Mouse (Mus musculus) liver, adult (tissue): ENCODE data around the gene Tmem274.

Experiments
- GATA4 ChIP-seq: IDR thresholded peaks from 2 replicates; pipeline ENCODE4 v1.6.1; 2014; ENCODE audit warnings: mild to moderate bottlenecking, low read length; ENCODE audit not compliant: insufficient replicate concordance

Gene Tmem274

DNA sequence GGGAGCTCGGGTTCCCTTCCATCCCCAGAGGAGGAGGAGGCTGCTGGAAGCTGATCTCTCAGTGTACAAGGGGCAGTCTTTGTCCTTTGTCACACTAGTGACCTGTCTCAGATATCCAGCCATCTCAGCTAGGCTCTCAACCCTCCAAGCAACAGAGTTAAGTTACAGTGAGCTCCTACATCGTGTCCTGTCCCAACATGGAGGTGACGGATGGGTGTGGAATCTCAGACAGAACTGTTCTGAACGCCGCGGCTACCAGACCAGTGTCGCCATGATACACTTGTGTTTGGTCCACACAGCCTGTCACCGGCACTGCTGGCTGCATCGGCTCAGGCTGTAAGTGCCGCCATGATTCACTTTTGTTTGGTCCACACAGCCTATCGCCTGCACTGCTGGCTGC lies at the start of gene Tmem274:
Gene Tmem274, plus strand, starts transcription at position 301 of the 400 bp plus-strand sequence.
- TF ChIP-seq GATA4: no peak

DNA sequence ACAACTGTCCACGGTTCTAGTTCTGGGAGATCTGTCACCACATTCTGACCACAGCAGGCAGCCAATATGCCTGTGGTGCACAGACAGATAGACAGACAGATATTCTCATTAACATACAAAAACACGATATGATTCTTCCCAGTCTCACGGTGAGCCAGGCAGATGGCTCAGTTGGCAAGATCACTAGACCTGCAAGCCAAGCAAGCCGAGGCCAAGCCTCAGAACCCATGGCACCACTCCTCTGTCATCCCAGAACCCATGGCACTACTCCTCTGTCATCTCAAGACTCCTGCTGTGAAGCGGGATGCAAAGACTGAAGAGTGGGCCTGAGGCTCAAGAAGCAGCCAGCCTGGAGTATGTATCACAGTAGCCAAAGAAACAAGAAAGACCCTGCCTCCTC lies 47.6 kb upstream of the Tmem274 start:
- no peak for TF ChIP-seq GATA4

- no peak for TF ChIP-seq GATA4
Measured at GRCm38 (mm10) chr4:149440576-149440975, 36.6 kb upstream of the Tmem274 start.

DNA sequence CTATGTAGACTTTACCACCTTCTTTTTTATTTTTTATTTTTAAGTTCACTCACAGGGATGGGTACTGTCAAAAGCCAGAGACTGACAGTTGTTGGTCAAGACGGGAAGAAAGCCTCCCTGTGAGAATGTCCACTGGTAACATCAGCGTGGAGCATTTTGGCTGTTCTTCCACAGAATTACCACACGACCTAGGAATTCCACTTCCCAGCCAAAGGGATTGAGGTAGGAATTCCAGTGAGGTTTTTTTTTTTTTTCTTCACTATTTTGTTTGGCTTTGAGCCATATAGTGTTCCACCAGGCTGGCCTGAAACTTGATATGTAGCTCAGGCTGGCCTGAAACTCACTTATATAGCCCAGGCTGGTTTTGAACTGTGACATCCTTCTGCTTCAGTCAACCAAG lies 34.7 kb upstream of the Tmem274 start:
- TF ChIP-seq GATA4: no peak

- no peak for TF ChIP-seq GATA4
Measured at GRCm38 (mm10) chr4:149444465-149444864, 32.7 kb upstream of the Tmem274 start.

- no peak for TF ChIP-seq GATA4
Measured at GRCm38 (mm10) chr4:149444964-149445701, 32.0 kb upstream of the Tmem274 start.

GRCm38 (mm10) chr4:149445868-149446267 lies 31.3 kb upstream of the Tmem274 start:
- no peak for TF ChIP-seq GATA4

DNA sequence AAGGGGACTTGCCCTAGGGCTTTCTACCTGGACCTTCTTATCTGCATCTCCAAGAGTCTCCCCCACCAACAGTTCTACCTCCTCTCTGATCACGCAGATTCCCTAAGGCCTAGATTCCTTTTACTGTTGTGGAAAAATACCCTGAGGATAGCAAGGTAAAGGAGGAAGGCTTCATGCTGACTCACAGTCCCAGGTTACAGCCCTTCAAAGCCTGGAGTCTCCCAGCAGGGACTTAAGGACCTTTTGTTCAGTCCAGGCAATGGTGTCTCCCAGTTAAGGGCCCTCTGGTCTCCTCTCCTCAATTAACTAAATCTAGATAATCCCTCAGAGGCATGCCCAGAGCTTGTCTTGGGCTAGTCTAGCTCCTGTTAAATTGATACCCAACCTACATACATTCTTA lies 30.9 kb upstream of the Tmem274 start:
- no peak for TF ChIP-seq GATA4

DNA sequence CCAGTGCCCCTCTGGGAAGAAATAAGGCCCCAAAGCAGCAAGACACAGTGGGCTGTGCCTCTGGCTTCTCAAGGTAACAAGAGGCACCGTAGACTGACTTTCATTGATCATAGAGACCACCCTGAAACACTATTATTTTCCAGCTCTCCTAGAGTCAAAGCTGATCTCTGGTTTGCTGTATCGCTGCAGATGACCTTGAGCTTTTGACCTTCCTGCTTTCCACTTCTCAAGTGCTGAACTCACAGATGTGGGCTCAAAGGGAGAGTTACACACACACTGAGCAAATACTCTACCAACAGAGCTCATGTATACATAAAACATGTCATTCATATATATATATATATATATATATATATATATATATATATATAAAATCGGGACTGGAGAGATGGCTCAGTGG lies 26.5 kb upstream of the Tmem274 start:
- TF ChIP-seq GATA4: no peak

GRCm38 (mm10) chr4:149453656-149454055 lies 23.5 kb upstream of the Tmem274 start:
- no peak for TF ChIP-seq GATA4

GRCm38 (mm10) chr4:149454263-149454662 lies 22.9 kb upstream of the Tmem274 start:
- no peak for TF ChIP-seq GATA4

DNA sequence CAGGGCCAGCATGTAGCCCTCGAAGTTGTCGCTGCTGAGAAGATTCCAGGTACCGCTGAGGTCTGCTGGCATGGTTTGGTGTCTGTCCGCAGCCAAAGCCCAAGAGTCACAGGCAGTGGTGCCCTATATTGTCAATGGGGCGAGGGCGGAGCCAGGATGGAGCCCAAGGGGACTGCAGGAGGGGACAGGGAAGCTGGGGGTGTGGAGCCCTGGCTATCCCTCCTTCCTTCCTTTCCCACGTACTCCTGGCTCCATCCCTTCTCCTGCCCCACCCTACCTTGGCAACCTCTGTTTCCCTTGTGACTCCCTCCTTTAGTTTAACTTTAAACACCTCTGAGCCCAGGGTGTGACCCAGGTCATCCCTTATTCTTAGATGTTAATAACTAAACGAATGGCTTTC lies 22.3 kb upstream of the Tmem274 start, which contains the start of gene Rbp7:
Gene Rbp7, minus strand, starts transcription at position 100 of the 400 bp plus-strand sequence.
- TF ChIP-seq GATA4: no peak

DNA sequence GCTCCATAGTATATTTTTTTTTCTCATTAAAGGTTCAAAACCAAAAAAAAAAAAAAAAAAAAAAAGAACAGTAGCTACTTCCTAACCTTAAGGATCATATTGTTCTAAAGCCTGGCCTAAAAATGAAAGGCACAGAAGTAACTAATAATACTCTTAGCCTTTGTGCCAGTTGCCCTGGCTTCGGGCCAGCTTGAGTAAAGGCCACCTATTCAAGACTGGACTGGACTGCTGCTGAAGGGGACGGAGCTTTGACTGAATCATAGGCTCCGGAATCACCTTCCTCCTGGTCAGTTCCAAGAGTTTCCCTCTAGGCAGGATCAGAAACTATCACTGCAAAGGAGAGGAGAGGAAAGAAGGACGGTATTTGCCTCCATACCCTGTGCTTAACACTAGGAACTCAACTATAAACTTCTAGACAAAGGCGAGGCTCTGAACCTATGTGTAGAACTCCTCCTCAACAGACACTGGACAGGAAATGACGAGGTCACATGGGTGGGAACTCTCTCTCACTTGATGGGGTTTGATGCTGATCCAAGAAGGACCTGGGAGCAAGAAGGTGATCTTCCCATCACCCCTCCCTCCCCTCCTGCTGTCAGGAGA lies 19.2 kb upstream of the Tmem274 start:
- no peak for TF ChIP-seq GATA4

GRCm38 (mm10) chr4:149458526-149458925 lies 18.7 kb upstream of the Tmem274 start:
- no peak for TF ChIP-seq GATA4

DNA sequence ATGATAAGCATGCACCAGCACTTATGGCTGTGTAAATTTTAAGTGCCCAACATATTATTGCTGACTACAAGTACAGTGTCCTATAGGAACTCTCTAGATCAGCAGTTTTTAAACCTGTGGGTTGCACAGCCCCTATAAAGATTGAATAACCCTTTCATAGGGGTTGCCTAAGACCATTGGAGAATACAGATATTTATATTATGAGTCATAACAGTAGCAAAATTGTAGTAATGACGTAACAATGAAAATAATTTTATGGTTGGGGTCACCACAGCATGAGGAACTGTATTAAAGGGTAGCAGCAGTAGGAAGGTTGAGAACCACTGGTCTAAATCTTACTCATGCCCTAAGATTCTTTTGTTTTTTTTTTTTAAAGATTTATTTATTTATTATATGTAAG lies 17.8 kb upstream of the Tmem274 start:
- no peak for TF ChIP-seq GATA4

DNA sequence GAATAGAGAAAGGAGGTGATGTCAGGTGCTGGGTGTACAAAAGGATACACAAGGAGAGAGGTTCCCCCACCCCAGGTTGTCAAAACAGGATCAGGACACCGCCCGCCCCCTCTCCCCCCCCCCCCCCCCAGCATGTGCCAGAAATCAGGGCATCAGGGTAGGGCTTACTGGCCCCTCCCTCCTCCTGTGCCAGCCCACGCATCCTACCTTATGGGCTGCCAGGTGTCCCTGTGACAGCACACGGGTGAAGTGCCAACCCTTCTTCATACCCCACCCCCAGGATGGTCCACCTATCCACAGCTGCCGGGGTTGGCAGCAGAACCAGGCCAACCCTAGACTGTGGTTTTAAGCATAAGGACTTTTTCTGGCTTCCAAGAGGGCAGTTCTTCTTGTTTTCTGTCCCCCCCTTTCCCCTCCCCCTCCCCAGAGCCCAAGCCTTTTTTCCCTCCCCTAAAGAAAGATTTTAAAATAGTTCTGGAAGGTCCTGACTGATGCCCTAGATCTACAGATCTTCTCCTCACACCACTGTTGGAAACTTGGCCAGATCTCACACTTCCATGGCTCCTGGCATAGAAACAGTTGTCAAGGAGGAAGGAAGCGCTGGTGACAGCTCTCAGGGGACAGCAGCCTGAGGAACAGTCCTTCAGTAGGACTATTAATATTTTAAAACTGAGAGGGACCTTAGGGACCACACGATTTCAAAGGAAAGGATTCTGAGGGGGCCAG lies 15.4 kb upstream of the Tmem274 start:
- TF ChIP-seq GATA4: no peak

- TF ChIP-seq GATA4: no peak
Measured at GRCm38 (mm10) chr4:149462305-149462971, 14.7 kb upstream of the Tmem274 start.
